Mouse (Mus musculus) heart, postnatal 10 days (tissue): ENCODE results near the gene Shank1. TPM values are rescaled to one million over a fixed set of nuclear protein-coding genes. Genes with fewer than 3 reads are reported as not detected.
A peak's percentile ranks its signal among the peaks of the same experiment; 100 is the strongest.
"Not testable (repeated sequence)": the region's sequence is repeated elsewhere in the genome, so short reads cannot be mapped to it uniquely, and the experiment has no call there.

Source experiments
- DNase-seq, 2 experiments: peaks; one replicate each; pipeline ENCODE4 v3.0.0; 2021
- intact Hi-C: fragments of 180-260 bp; cut with DNase I; formaldehyde crosslinking; loops from one replicate; pipeline ENCODE4 v1.15.1; 2025
- total RNA-seq, 2 experiments: library from RNA; stranded (reverse); gene quantifications; 2 replicates each; pipeline ENCODE4 v1.2.3; 2021

The Shank1 gene
- 1 to 10 TPM; 1.4 TPM for total RNA-seq

DNA sequence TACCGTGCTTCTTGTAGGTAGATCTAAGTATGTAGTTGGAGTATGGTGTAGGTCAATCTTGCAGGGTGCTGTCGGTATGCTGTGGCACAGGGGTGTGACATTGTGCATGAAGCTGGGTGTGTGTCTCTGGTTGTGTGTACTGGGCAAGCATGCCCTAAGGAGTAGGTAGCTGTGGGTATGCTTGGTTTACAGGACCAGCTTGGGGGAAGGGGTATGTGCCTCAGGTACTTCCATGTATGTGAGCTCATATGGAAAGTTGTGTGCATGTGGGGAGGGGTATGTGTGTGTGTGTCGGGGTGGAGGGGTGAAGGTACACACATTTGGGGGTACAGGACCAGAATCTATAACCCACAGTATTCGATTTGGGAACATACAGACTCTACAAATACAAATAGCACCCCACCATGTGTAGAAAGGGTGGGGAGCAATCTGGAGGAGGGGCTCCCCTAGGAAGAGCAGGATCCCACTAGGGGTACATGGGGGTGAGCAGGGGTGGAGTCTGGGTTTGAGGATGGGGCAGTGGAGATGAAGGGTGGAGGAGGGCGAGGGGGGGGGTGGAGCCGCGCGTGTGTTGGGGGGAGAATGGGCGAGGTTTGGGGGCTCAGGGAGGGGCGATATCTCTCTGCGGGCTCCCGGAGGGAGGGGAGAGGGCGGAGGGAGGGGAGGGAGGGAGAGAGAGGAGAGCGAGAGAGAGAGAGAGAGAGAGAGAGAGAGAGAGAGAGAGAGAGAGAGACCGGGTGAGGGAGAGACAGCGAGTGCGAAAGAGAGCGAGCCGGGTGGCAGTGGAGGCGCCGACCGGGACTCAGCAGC lies at the start of gene Shank1:
TSS of gene Shank1 (plus strand) at position 779 of the 810 bp plus-strand sequence.
- no peak for DNase-seq
- intact Hi-C loops = no loop called here

DNA sequence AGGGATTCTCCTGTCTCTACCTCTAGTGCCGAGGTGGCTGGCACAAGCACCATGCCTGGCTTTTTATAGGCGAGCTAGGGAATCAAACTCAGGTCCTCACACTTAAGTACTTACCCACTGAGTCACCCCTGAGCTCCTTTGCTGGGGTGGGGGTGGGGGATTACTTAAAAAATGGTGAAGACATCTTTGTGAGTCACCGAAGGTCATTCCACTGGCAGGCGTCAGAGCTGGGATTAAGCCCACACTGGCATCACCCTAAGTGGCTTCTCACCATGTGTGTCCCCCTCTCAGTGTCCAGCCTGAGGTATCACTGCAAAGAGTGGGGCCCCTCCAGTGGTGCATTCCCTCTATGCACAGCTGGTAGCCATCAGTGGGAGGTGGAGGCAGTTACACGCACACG lies 49.6 kb upstream of the Shank1 start:
- DNase-seq = no peak
- intact Hi-C loops = loop anchor here (5.0 kb wide), 1 partner anchor 302 kb away; no protein-coding TSS in a partner anchor

DNA sequence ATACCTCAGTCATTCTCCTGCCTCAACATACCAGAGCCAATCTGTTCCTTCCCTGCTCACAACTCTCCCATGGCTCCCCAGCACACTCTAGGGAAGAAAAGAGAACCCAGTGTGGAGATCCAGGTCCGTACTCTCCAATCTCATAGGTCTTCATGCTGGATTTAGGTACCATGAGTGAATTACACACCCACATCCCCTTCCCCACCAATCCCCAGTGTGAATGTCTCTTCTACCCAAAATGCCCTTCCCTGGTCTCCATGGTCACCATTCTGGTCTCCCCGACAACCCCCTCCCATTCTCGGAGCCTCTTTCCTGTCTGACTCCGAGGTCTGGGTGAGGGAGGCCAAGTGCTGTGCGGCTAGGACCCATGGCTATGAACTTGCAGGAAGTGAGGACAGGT lies 48.9 kb upstream of the Shank1 start, which contains the start of gene Gm15517:
TSS of gene Gm15517 (plus strand) at position 301 of the 400 bp plus-strand sequence.
- intact Hi-C loops = loop anchor here (5.0 kb wide), 1 partner anchor 301 kb away; no protein-coding TSS in a partner anchor
- no peak for DNase-seq

DNA sequence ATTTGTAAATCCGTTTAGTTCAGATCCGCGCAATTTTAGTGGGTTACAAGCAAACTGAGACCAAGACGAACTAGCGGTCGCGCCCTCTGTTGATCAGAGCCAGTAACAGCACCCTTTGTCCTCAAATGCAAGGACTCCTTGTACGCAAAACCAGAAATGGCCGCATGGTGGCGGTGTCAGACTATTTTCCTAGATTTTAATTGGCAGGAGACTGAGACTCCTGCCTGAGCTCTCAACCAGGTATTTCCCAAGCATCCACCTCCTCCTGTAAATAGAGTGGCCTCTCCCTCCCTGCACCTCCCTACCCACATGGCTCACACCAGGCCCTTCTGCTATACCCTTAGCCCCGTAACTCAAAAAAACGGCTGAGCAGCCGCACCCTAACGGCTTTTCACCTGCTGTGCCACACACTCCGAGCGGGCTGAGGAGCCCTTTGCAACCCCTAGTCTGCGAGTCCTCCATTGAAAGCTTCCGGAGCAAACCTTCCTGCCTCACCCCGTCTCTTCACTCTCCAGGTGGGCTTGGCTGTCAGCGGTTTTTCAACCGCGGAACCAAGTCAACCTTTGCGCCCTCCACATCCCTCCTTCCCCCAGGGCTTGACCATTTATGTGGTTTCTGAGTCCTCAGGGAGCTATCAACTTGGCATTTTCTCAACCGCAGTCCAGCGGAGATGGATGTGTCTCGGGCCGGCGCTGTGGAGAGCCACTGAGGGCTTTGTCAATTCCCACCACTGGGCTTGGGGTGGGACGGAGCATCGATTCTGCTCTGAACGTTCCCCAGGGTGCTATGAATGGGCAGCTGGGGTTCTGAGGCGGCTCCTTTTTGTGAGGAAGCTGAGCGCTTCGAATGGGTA lies 47.0 kb upstream of the Shank1 start:
- peak; percentile 94 to 98 for DNase-seq
- intact Hi-C loops = loop anchor here (1.0 to 5.0 kb wide), 4 partner anchors 56 to 299 kb away; no protein-coding TSS in a partner anchor

DNA sequence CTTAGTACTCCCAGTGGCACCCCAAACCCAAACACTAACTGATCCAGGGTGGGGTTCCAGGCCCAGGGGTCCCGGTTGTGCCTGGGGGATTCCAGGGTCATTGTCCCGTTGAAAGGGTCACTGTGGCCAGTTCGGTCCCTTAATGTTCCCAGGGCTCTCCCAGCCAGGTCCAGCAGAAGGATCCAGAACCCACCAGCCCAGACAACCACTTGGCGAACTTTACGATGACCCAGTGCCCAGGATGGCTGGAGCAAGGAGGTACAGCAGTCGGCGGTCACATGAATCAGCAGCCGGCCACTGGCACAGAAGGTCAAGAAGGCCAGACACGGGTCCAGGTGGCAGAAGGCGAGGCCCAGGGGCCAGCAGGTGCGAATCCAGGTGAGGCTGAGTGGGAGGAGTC lies 41.9 kb upstream of the Shank1 start:
- intact Hi-C loops = no loop called here

DNA sequence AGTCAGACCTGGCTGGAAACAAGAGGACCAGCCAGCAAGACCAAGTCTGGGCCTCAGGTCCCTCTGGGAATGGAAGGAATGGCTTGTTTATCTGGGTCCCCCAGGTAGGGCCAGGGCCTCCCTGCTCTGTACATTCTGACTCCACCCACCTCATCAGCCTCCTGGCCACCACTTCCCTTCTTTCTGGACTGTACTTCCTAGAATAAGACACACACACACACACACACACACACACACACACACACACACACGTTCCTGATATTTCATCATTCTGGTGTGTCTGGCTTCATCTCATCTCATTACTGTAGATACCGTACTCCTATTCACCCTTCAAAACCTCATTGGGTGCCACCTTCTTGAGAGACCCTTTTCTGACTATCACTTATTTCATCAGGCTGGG lies 40.7 kb upstream of the Shank1 start:
- no peak for DNase-seq
- intact Hi-C loops = no loop called here

More for the DNA sequence above, 41.9 kb upstream of the Shank1 start:
- DNase-seq = no peak

DNA sequence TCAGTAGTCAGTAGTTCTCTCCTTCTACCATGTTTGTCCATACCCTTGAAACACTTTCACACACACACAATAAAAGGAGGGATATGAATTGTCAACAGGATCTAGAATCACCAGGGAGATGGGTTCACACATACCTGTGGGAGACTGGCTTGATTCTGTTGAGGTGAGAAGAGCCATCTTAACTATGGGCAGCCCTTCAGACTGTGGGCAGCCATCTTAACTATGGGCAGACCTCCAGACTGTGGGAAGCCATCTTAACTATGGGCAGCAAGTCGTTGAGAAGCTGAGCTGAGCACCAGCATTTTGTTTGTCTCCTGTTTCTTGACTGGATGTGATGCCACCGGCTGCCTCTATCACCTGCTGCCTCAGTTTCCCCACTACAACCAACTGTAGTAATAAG lies 38.7 kb upstream of the Shank1 start:
- DNase-seq = no peak
- intact Hi-C loops = no loop called here

DNA sequence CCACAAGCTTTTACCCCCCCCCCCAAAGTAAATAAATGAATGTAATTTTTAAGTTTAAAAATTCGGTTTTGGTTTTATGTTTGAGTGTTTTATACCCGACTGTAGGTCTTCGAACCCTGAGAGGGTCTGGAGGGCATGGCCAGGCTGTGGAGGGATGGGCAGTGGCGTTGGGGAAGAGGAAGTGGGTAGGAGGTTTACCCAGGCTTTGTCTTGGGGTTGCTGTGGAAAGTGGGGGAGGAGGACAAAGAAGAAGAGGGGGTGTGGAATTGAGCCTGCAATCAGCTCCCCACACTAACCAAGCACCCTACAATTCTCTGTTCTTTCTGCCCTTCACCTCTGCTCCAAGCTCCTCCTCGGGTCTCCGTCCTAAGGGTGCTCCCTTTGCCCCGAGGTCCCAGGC lies 37.5 kb upstream of the Shank1 start:
- no peak for DNase-seq
- intact Hi-C loops = no loop called here

DNA sequence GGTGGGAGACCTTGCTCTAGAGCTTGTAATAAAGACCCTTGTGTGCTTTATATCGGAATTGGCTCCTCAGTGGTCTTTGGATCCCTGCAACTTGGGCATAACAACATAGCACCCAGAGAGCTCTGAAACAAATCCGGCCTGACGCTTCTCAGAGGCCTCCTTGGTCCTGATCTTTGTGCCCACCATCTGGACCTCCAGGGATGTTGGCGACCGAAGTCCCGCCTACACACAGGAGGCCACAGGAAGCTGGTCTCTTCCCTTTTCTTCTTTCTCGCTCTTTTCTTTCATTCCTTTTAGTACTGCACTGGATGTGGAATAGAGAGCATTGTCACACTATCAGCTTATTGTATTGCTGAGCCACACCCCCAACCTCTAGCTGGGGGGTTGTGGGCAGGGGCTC lies 36.6 kb upstream of the Shank1 start:
- intact Hi-C loops = no loop called here
- DNase-seq = no peak

DNA sequence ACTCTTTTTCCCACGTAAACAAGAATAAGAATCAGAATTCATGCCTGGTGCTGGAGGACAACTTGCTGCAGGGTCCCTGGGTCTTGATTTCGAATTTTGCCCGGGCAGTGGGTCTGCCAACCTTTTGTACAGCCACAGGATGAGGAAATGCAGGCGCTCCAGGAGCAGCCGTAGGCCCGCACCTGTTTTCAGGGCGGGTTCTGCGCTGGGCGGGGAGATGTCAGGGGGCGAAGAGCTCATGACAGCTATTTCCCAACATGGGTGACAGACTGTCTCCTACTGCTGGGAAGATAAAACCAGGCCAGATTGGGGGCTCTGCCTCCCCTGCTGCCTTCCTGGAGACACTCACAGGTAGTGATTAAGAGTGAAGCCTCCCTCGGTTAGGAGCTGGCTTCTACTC lies 36.0 kb upstream of the Shank1 start:
- intact Hi-C loops = no loop called here
- DNase-seq = no peak

DNA sequence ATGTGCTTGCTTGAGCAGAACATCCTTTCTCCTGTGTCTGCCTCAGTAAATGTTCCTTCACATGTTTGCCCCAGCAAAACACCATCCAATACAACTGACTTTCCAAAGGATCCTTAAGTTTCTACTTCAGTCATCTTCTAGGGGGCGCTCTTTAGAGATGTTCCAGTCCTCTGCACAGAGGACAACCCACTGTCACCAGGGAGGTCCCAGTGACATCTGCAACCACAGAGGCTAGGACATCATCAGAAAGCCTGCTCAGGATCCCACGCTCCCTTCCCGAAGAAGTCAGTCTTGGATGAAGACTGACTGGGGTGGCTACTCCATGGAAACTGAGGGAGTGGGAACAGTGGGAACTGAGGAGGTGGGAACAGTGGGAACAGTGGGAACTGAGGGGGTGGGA lies 34.5 kb upstream of the Shank1 start:
- no peak for DNase-seq
- intact Hi-C loops = no loop called here

DNA sequence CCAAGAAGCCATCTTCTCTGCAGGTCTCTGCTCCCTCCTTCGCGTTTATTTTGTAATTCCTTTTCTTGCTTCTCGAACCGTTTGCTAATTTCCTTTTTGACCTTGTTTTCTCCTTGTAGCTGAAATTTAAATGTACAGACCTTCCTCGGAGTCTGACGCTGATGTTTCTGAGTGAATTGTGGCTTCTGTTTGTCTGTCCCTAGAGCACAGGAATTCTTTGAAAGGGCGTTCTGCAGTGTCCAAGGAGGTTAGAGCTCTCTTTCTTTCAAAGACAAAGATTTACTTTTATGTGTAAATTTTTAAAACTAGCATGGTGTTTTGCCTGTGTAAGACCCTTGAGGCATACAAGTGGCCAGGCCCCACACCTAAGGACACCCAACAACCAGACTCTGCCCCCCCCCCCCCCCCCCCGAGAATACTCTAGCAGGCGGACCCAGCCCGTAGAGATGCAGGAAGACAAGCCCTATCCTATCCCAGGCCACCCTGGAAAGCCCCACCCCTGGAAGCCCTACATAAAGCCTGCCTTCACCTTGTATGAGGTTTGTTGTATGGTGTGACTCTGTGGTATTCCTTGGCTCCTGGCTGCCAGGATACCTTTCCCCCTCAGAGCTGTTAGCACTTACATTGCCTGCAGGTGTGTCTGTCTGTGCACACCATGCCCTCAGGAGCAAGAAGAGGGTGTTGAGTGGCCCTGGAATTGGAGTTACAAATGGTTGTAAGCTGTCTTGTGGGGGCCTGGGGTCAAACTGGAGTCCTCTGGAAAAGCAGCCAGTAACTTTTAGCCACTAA lies 33.4 kb upstream of the Shank1 start:
- no peak for DNase-seq
- intact Hi-C loops = no loop called here

DNA sequence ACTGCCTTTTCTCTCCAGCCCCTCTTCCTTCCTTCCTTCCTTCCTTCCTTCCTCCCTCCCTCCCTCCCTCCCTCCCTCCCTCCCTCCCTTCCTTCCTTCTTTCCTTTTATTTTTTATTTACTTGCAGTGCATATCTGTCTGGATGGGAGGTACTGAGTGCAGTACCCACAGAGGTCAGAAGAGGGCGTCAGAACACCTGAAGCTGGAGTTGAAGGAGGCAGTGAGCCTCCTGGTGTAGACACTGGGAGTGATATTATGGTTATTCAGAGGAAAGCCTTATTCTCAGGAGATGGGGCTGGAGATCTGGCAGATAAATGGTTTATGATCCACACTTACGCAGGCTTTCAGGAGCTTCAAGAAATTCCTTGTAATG lies 32.8 kb upstream of the Shank1 start:
- intact Hi-C loops = no loop called here
- DNase-seq = peak in 1 of 2 experiments; percentile 13

DNA sequence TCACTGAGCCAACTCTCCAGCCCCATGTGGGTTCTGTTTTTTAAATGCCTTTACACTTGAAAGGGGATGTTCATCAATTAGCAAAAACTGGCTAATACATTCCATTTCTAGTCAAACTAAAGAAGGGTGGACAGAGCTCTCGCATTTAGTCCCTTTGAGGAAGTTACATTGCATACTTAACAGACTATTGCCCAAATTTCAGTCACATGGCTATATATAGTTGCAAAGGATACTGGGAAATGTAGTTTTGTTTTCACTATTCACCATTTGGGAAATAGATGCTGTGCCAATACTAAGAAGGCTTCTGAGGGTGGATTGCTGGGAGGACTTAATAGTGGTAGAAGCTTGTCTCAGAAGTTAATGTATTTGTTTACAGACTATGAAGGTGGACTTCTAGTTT lies 29.1 kb upstream of the Shank1 start:
- intact Hi-C loops = no loop called here
- no peak for DNase-seq

DNA sequence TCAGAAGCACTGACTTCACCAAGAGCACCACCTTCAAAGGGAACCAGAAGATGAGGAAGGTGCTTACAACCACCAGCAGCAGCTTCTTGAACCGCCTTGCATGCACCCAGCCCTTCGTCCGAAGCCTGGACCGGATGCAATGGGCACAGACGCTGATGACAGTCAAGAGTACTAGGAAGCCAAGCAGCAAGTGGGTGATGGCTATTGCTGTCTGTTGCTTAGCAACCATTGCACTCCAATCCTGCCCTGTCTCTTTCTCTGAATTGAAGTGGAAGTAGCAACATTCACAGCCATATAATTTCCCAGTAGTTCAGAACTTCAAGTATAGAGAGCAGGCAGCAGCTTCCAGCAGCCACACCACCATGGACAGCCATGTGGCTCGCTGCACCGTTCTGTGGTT lies 28.5 kb upstream of the Shank1 start:
- no peak for DNase-seq
- intact Hi-C loops = no loop called here

DNA sequence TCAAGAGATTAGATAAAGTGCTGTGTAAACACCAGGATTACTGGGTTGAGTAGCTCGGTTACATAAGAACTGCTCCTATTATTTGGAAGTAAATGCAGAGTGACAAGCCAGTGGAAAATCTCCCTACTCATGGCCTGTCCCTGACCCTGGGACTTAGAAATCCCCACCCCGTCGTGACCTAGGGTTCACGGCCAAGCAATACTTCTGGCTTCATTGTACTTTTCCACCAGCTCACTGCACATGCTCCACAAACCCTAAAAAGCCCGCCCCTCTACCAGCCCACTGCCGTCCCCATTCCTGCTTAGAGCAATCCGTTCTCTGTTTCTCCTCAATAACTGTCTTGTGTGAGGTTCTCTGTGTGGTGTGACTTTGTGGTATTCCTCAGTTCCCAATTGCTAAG lies 22.3 kb upstream of the Shank1 start:
- DNase-seq = no peak
- intact Hi-C loops = no loop called here

DNA sequence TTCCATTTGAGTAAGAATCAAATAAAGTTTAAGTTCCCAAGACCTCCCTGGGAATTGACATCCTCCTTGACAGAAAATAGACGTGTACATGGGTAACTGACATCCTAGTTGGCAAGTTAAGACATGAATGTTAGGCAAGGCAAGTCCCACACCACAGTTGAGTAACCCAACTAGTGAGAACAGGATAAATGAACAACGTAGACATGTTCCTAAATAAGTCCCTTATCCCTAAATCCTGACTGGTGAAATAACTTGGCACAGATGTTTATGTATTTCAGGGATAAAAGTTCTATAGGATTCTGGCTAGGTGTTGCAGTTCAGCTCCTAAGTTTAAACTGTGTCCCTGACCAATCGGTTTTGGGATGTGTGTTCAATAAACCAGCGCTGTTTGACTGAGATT lies 19.1 kb upstream of the Shank1 start:
- intact Hi-C loops = no loop called here
- no peak for DNase-seq

DNA sequence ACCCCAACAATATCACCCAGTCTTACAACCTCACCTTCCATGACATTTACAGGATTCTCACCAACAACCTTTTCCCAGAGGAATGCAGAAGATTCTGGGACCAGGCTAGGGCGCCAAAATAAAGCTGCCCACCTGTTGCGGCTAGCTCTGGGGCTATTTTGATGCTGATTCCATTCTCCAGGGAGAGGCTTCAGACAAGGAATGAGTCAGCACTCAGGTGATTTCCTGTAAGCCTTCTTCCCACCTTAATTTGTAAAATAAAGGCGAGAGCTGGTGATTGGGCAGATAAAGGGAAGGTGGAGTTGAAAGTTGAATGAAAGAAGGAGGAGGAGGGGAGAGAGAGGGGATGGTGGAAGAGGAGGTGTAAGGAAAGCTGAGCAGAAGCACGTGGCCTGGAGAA lies 18.6 kb upstream of the Shank1 start:
- intact Hi-C loops = no loop called here

DNA sequence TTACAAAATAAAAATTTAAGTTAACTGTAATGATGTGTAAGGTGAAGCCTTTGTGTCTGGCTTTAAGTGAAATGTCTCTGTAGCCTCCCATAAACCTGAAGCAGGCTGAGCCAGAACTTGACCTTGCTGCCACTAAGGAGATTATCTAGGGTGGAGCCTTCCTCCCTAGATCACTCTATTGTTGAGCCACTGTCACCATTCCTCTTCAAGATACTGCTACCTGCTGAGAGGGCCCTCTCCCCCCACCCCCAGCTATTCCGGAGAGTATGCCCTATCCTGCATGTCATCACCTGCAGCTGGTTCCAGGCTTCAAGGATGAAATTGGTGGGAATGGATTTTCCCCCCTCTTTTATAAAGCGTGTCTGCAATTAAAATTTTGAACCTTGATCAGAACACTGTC lies 12.6 kb upstream of the Shank1 start:
- DNase-seq, intact Hi-C loops: not testable (repeated sequence)

More for the DNA sequence above, 18.6 kb upstream of the Shank1 start:
- no peak for DNase-seq
